Mouse (Mus musculus) retina, postnatal 1 day (tissue): Measurements from ENCODE around the gene Fbxo40.

Experiments used
- DNase-seq: peaks from one replicate; pipeline ENCODE4 v3.0.0-alpha.2; 2012

The Fbxo40 gene

GRCm38 (mm10) chr16:36921067-36921613, 69.1 kb downstream of the Fbxo40 start:
- DNase-seq = no peak

GRCm38 (mm10) chr16:36920410-36920809, 69.9 kb downstream of the Fbxo40 start:
- DNase-seq = no peak

- no peak for DNase-seq
Measured at GRCm38 (mm10) chr16:36918505-36918904, 71.8 kb downstream of the Fbxo40 start.

GRCm38 (mm10) chr16:36914195-36914594, 76.1 kb downstream of the Fbxo40 start:
- no peak for DNase-seq
